Mouse (Mus musculus) limb, embryonic 11.5 days (tissue): ENCODE data around the gene Pex11b. TPM values are rescaled to one million over a fixed set of nuclear protein-coding genes. Genes with fewer than 3 reads are reported as not detected.
"Not testable (repeated sequence)": the region's sequence is repeated elsewhere in the genome, so short reads cannot be mapped to it uniquely, and the experiment has no call there.

Experiments
- ATAC-seq: fragments of 200-750 bp; cut with Nextera tagmentation; 2 replicates; pipeline ENCODE4 v1.8.0; 2017; ENCODE audit warnings: low read depth; ENCODE audit not compliant: insufficient number of reproducible peaks, low FRiP score, low TSS enrichment
- DNase-seq: peaks from one replicate; pipeline ENCODE4 v3.0.0-alpha.2; 2015; ENCODE audit warnings: low spot score
- H3K27ac ChIP-seq: fragments of 300-500 bp; sonication (generic); replicated peaks from 2 replicates; pipeline ENCODE4 v1.5.1; 2014; ENCODE audit warnings: low read depth, mild to moderate bottlenecking, low read length
- H3K27me3 ChIP-seq: fragments of 300-500 bp; sonication (generic); 2 replicates; pipeline ENCODE4 v1.6.1; 2014; ENCODE audit warnings: mild to moderate bottlenecking, low read length, mixed read lengths; ENCODE audit not compliant: control insufficient read depth, insufficient read depth
- H3K36me3 ChIP-seq: fragments of 300-500 bp; sonication (generic); 2 replicates; pipeline ENCODE4 v1.6.1; 2014; ENCODE audit warnings: mild to moderate bottlenecking, low read length, moderate library complexity, mixed read lengths; ENCODE audit not compliant: control insufficient read depth, insufficient read depth
- H3K4me1 ChIP-seq: fragments of 300-500 bp; sonication (generic); 2 replicates; pipeline ENCODE4 v1.6.1; 2014; ENCODE audit warnings: low read length, mixed read lengths; ENCODE audit not compliant: control insufficient read depth, insufficient read depth
- H3K4me2 ChIP-seq: fragments of 300-500 bp; sonication (generic); 2 replicates; pipeline ENCODE4 v1.6.1; 2014; ENCODE audit warnings: low read depth, mild to moderate bottlenecking, moderate library complexity; ENCODE audit not compliant: severe bottlenecking
- H3K4me3 ChIP-seq: fragments of 300-500 bp; sonication (generic); 2 replicates; pipeline ENCODE4 v1.5.1; 2014; ENCODE audit warnings: low read depth, low read length
- H3K9ac ChIP-seq: fragments of 300-500 bp; sonication (generic); 2 replicates; pipeline ENCODE4 v1.6.1; 2014; ENCODE audit warnings: mild to moderate bottlenecking, low read length
- H3K9me3 ChIP-seq: fragments of 300-500 bp; sonication (generic); 2 replicates; pipeline ENCODE4 v1.6.1; 2016; ENCODE audit warnings: low read length; ENCODE audit not compliant: control insufficient read depth
- WGBS: fragments of 180-500 bp; shearing (Covaris S2); extraction: QIAGEN DNeasy Blood & Tissue Kit; methylation state at CpG from one replicate; pipeline ENCODE4 v1.1.7; 2014; 5-methylcytosine and 5-hydroxymethylcytosine counted together
- polyA plus RNA-seq: library from polyadenylated mRNA; unstranded; fragments of >200 nt; fragmentation: Nextera tagmentation; extraction: Ambion mirVana; gene quantifications from 2 replicates; pipeline ENCODE4 v1.2.1, GENCODE M21; 2014

The Pex11b gene
- polyA plus RNA-seq, 1 experiment from 2014 or later, result 48.4 TPM

DNA sequence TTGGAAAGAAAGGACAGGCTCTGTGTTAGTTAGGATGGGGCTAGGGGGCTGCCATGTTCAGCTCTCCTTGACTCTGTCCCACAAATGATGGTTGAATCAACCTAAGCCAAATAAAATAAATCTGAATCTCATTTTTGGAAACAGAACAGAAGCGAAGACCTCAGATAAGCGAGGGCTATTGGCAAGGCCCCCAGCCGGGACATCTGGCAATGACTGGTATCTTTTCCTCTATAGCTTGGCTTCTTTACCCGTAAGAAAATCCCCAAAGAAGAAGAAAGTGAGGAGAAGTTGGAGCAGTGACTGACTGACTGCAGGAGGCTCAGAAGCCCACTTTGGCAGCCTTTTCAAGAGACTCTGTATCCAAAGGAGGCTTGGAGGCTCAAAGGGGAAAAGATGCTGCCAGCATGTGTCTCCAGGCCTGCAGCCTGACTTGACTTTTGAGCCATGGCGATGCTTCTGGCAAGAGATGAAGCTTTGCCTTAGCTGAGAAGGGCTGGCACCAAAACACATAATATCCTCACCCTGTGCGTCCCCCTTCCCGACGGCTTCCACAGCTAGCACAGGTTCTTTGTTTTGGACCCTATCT, 27.6 kb downstream of the Pex11b start:
- Histone ChIP-seq H3K9me3 (no peaks in the 10 kb centered on the region), H3K4me3 (peak overlapping the region; percentile 14; the same call in 1 of the 2 replicates), H3K9ac (no peak overlapping the region; the same call in 1 of the 2 replicates), H3K4me1 (no peaks in the 10 kb centered on the region), H3K27ac (no peak overlapping the region; the same call in 1 of the 2 replicates), H3K27me3 (no peaks in the 10 kb centered on the region), H3K36me3 (no peaks in the 10 kb centered on the region), H3K4me2 (peak overlapping the region; percentile 36)
- WGBS, result 48% methylated on average over 8 of the region's 8 CpGs
- no peak for ATAC-seq
- peak; percentile 34 for DNase-seq

- H3K4me1 ChIP-seq, result no peaks in the 10 kb centered on the region
- no peaks in the 10 kb centered on the region for H3K9me3 ChIP-seq
- no peaks in the 10 kb centered on the region for H3K27me3 ChIP-seq
- H3K36me3 ChIP-seq, result no peaks in the 10 kb centered on the region
- no peak overlapping the region; the same call in 1 of the 2 replicates for H3K9ac ChIP-seq
- WGBS, result 7% methylated on average over 17 of the region's 18 CpGs
- peak; percentile 91 for DNase-seq
- H3K27ac ChIP-seq, result no peak overlapping the region; the same call in 1 of the 2 replicates
- peak; percentile 84 for ATAC-seq
- H3K4me3 ChIP-seq, result peak overlapping the region; percentile 14
- peak overlapping the region; percentile 36 for H3K4me2 ChIP-seq
Observed at GRCm38 (mm10) chr3:96663432-96664239, 28.5 kb downstream of the Pex11b start.

DNA sequence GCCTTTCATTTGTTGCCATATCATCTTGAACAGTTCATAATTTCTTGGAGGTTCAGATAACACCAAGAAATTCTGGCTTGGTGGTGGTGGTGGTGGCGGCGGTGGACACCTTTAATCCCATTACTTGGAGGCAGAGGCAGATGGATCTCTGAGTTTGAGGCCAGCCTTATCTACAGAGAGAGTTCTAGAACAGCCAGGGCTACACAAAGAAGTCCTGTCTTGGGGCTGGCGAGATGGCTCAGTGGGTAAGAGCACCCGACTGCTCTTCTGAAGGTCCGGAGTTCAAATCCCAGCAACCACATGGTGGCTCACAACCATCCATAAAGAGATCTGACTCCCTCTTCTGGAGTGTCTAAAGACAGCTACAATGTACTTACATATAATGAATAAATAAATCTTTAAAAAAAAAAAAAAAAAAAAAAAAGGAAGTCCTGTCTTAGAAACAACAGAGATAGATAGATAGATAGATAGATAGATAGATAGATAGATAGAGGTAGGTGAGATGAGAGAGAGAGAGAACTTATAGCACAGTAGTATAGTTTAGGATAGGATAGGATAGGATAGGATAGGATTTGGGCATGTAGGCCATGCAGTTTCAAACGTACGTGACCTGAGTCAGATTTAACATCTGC, 30.7 kb downstream of the Pex11b start:
- not testable (repeated sequence) for H3K27me3 ChIP-seq, H3K36me3 ChIP-seq, H3K27ac ChIP-seq, DNase-seq, H3K9me3 ChIP-seq, H3K4me1 ChIP-seq, H3K4me2 ChIP-seq, H3K9ac ChIP-seq, H3K4me3 ChIP-seq, ATAC-seq
- 87% methylated on average over 7 of the region's 7 CpGs for WGBS

- Histone ChIP-seq H3K9ac (no peak overlapping the region), H3K4me3 (no peak overlapping the region), H3K4me1 (0 out of 2 replicates have a peak, but pooled peaks cover 2% of the 10 kb centered on the region), H3K36me3 (no peaks in the 10 kb centered on the region), H3K4me2 (no peak overlapping the region), H3K27me3 (no peaks in the 10 kb centered on the region), H3K27ac (no peak overlapping the region), H3K9me3 (no peaks in the 10 kb centered on the region)
- DNase-seq (no peak), ATAC-seq (no peak)
- WGBS, result 92% methylated on average over 5 of the region's 5 CpGs
Observed at GRCm38 (mm10) chr3:96666916-96667315, 31.7 kb downstream of the Pex11b start.

DNA sequence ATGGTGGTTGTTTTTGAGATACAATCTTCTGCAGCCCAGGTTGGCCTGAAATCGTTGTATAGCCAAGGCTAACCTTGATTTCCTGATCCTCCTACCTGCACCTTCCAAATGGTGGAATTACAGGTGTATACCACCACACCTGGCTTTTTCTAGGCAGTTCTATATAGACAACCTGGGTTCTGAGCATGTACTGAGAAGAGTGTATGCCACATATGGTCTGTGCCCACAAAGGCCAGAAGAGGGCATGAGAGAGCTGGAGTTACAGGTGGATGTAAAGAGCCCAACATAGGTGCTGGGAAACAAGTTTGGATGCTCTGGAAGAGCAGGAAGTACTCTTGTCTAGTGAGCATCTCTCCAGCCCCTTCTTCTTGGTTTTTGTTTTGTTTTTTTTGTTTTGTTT, 32.1 kb downstream of the Pex11b start:
- H3K9ac ChIP-seq, result no peak overlapping the region
- H3K36me3 ChIP-seq, result no peaks in the 10 kb centered on the region
- ATAC-seq, result no peak
- H3K27ac ChIP-seq, result no peak overlapping the region
- H3K4me3 ChIP-seq, result no peak overlapping the region
- no peak overlapping the region for H3K4me2 ChIP-seq
- no peaks in the 10 kb centered on the region for H3K9me3 ChIP-seq
- H3K27me3 ChIP-seq, result no peaks in the 10 kb centered on the region
- H3K4me1 ChIP-seq, result 0 out of 2 replicates have a peak, but pooled peaks cover 2% of the 10 kb centered on the region
- DNase-seq, result no peak
- 45% methylated on average over 1 of the region's 1 CpGs for WGBS

- Histone ChIP-seq H3K27me3 (no peaks in the 10 kb centered on the region), H3K27ac (no peak overlapping the region), H3K9ac (no peak overlapping the region), H3K4me1 (0 out of 2 replicates have a peak, but pooled peaks cover 2% of the 10 kb centered on the region), H3K4me3 (no peak overlapping the region), H3K9me3 (no peaks in the 10 kb centered on the region), H3K4me2 (no peak overlapping the region), H3K36me3 (no peaks in the 10 kb centered on the region)
- ATAC-seq (no peak), DNase-seq (no peak)
- 93% methylated on average over 5 of the region's 5 CpGs for WGBS
Observed at GRCm38 (mm10) chr3:96668424-96669067, 33.4 kb downstream of the Pex11b start.

GRCm38 (mm10) chr3:96669727-96670468, 34.7 kb downstream of the Pex11b start, which contains the start of gene Ankrd35:
Ankrd35 (plus strand) TSS chr3:96670131.
- peak; percentile 88 for ATAC-seq
- Histone ChIP-seq H3K27me3 (no peaks in the 10 kb centered on the region), H3K27ac (no peak within 1 kb of the TSS), H3K4me1 (0 out of 2 replicates have a peak, but pooled peaks cover 2% of the 10 kb centered on the region), H3K9ac (no peak within 1 kb of the TSS), H3K4me2 (peak within 1 kb of the TSS; percentile 43), H3K4me3 (peak within 1 kb of the TSS; percentile 16; the same call in 1 of the 2 replicates), H3K9me3 (no peaks in the 10 kb centered on the region), H3K36me3 (no peaks in the 10 kb centered on the region)
- WGBS, result 4% methylated on average over 35 of the region's 35 CpGs
- peak; percentile 86 for DNase-seq
